Mouse (Mus musculus) right cerebral cortex, postnatal 10 days (tissue): ENCODE measurements at regions not wholly inside any gene's neighbourhood (a gene's known extent, or its start where the extent isn't known, plus 50 kb on each side); places are given as distances from the start of the nearest gene placed in this dataset.
A peak's percentile ranks its signal among the peaks of the same experiment; 100 is the strongest.

Experiments
- DNase-seq, 2 experiments: peaks; one replicate each; pipeline ENCODE4 v3.0.0; 2021; ENCODE audit warnings: low spot score in 2 of 2

DNA sequence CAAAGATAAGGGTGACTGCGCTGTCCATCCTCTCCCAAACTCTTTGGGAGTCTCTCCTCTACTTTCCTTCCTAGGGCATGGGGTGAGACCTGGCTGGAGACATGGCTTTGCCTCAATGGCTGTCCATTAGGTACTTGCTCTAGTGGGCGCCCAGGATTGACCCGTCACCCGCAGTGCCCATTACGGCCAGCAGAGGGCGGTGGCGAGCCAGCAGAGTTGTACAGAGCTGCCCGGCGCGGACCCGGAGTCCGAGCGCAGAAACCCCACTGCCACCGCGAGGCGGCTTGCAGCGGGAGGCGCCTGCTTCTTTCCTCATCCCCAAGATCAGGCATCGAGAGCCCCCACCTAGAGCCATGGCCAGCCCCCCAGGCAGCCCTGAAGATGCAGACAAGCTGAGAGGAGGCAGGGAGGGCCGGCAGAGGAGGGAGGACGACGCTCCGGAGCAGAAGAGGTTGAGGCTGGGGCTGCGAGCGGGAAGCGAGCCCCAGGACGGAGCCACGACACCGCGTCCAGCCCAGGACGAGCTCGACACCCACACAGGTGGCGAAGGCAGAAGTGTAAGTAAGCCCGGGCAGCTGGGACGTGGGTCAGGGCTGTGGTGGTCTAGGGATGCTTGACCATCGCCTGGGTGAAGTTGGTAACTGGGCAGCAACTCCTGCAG is 50.9 kb upstream of the Eef2kmt start:
- peak; percentile 84 to 92 for DNase-seq
